Mouse (Mus musculus): ENCODE measurements around the gene 1600002K03Rik. TPM values are rescaled to one million over a fixed set of nuclear protein-coding genes. Genes with fewer than 3 reads are reported as not detected.

Gene 1600002K03Rik
- polyA plus RNA-seq, 1 experiment from 2014 or later: 14.1 TPM

DNA sequence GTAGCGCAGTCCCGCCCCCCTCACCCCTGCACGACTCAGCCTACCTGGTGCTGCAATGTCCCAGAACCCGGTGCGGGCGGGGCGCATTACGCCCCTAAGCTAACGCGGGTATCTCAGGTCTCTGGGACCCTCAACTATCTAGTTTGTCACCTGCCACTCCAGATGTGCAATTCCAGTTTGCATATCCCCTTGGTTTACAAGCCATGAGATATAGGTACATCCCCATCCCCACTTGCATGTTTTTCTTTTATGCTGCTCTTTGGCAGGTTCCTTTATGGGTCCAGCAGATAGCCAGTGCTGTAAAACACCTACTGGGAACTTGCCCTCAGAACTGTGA lies 33.3 kb upstream of the 1600002K03Rik start:
- peaks cover 6% of the 10 kb centered on the region; the same call in 1 of the 2 replicates for H3K36me3 ChIP-seq (ENCODE audit: control insufficient read depth, insufficient read depth, low read length)
- ATAC-seq (ENCODE audit: low FRiP score, low TSS enrichment) (no peak), DNase-seq (ENCODE audit: low spot score) (no peak)
- peak overlapping the region; percentile 58 for H3K4me3 ChIP-seq (ENCODE audit: low read depth, low read length)
- no peak for TF ChIP-seq CTCF (IDR thresholded peaks at IDR 0.05; ENCODE audit: low read depth)
- no peak for TF ChIP-seq EP300 (optimal IDR thresholded peaks at IDR 0.05)
- WGBS: 6% methylated on average over 9 of the region's 10 CpGs
- no peaks in the 10 kb centered on the region for H3K27me3 ChIP-seq (ENCODE audit: control insufficient read depth, insufficient read depth, low read length)
- H3K27ac ChIP-seq (replicated peaks): peak overlapping the region; percentile 76
- peak overlapping the region; percentile 96 for H3K4me2 ChIP-seq (replicated peaks; ENCODE audit: low read depth)
- no peaks in the 10 kb centered on the region for H3K9me3 ChIP-seq (ENCODE audit: control insufficient read depth, low read length)
- H3K4me1 ChIP-seq (replicated peaks; ENCODE audit: control insufficient read depth, insufficient read depth): peaks cover 5% of the 10 kb centered on the region; the same call in 1 of the 2 replicates
- peak overlapping the region; percentile 68 for H3K9ac ChIP-seq (ENCODE audit: low read length)

DNA sequence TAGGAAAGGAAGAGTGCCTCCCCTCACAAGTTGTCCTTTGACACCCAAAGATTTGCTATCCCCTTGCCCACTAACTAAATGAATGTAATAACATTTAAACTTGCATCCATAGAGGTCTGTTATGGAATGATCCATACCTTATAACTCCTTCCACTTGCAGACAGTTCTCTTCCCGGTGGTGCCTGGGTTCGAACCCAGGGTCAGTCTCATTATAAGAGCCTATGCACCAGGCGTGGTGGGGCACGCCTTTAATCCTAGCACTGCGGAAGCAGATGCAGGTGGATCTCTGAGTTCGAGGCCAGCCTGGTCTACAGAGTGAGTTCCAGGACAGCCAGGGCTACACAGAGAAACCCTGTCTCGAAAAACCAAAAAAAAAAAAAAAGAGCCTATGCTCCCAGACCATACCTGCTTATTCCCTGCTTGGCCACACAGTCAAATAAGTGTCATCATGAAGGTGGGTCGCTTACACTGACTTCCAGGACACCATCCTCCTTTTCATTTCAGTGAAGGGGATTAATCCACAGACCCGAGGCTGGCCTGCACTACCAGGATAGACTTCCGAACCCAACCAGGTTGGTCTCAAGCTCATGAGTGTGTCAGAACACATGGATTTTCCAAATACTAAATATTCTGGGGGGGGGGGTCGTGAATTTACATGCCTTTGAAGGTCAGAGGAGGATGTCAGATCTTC lies 32.6 kb upstream of the 1600002K03Rik start:
- H3K4me3 ChIP-seq (ENCODE audit: low read depth, low read length): no peak overlapping the region
- no peak overlapping the region for H3K27ac ChIP-seq (replicated peaks)

DNA sequence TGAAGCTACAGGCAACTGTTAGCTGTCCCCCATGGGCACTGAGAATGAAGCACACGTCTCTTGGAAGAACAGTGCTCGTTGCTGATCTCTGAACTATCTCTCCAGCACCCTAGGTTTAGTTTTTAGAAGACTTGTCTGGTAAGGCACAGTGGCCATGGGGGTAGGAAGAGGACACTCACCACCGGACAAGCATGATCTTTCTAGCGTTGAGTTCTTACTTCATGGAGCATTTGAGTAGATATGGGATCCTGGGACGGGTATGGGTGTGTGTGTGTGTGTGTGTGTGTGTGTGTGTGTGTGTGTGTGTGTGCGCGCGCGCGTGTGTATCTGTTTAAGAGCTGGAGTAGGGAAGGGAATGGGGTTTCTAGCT lies 32.1 kb upstream of the 1600002K03Rik start, which contains the start of gene Cbarp:
TSS of gene Cbarp (minus strand) at position 170 of the 370 bp plus-strand sequence.
- H3K4me2 ChIP-seq (replicated peaks; ENCODE audit: low read depth): peak within 1 kb of the TSS; percentile 49
- peaks cover 5% of the 10 kb centered on the region; the same call in 1 of the 2 replicates for H3K4me1 ChIP-seq (replicated peaks; ENCODE audit: control insufficient read depth, insufficient read depth)
- peak within 1 kb of the TSS; percentile 75; the same call in 1 of the 2 replicates for H3K4me3 ChIP-seq (ENCODE audit: low read depth, low read length)
- peak within 1 kb of the TSS; percentile 43; the same call in 1 of the 2 replicates for H3K9ac ChIP-seq (ENCODE audit: low read length)
- ATAC-seq (ENCODE audit: low FRiP score, low TSS enrichment) (no peak), DNase-seq (ENCODE audit: low spot score) (no peak)
- no peaks in the 10 kb centered on the region for H3K27me3 ChIP-seq (ENCODE audit: control insufficient read depth, insufficient read depth, low read length)
- TF ChIP-seq CTCF (IDR thresholded peaks at IDR 0.05; ENCODE audit: low read depth) (no peak), EP300 (optimal IDR thresholded peaks at IDR 0.05) (no peak)
- 60% methylated on average over 9 of the region's 10 CpGs for WGBS
- H3K36me3 ChIP-seq (ENCODE audit: control insufficient read depth, insufficient read depth, low read length): peaks cover 8% of the 10 kb centered on the region; the same call in 1 of the 2 replicates
- H3K27ac ChIP-seq (replicated peaks): peak within 1 kb of the TSS; percentile 93
- H3K9me3 ChIP-seq (ENCODE audit: control insufficient read depth, low read length): no peaks in the 10 kb centered on the region

More for the DNA sequence above, 32.6 kb upstream of the 1600002K03Rik start:
- peaks cover 5% of the 10 kb centered on the region; the same call in 1 of the 2 replicates for H3K4me1 ChIP-seq (replicated peaks; ENCODE audit: control insufficient read depth, insufficient read depth)
- no peaks in the 10 kb centered on the region for H3K9me3 ChIP-seq (ENCODE audit: control insufficient read depth, low read length)
- WGBS: 76% methylated on average over 11 of the region's 11 CpGs
- H3K36me3 ChIP-seq (ENCODE audit: control insufficient read depth, insufficient read depth, low read length): peaks cover 7% of the 10 kb centered on the region; the same call in 1 of the 2 replicates
- ATAC-seq (ENCODE audit: low FRiP score, low TSS enrichment) (no peak), DNase-seq (ENCODE audit: low spot score) (no peak)
- no peak for TF ChIP-seq EP300 (optimal IDR thresholded peaks at IDR 0.05)
- TF ChIP-seq CTCF (IDR thresholded peaks at IDR 0.05; ENCODE audit: low read depth): no peak
- no peak overlapping the region for H3K4me2 ChIP-seq (replicated peaks; ENCODE audit: low read depth)
- no peak overlapping the region for H3K9ac ChIP-seq (ENCODE audit: low read length)
- no peaks in the 10 kb centered on the region for H3K27me3 ChIP-seq (ENCODE audit: control insufficient read depth, insufficient read depth, low read length)

DNA sequence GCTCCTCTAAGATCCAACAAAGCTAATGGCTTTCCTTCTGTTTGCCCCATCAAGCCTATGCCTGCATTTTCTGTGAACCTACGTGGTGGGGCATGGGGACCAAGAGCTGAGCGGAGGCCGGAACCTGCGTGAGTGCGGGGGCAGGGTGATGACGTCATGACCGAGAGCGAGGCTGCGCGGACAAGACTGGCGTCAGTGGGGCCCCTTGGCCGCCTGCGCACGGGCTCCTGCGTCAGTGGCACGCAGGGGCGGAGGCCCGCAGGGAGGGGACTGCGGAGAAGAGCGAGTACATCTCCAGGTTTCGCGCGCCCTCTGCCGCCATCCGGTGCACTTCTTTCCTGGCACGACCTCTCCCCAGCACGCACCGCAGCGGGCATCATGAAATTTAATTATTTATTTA lies 31.5 kb upstream of the 1600002K03Rik start:
- peak overlapping the region; percentile 43; the same call in 1 of the 2 replicates for H3K9ac ChIP-seq (ENCODE audit: low read length)
- H3K27ac ChIP-seq (replicated peaks): peak overlapping the region; percentile 93
- peak overlapping the region; percentile 75; the same call in 1 of the 2 replicates for H3K4me3 ChIP-seq (ENCODE audit: low read depth, low read length)
- DNase-seq (ENCODE audit: low spot score) (peak; percentile 95), ATAC-seq (ENCODE audit: low FRiP score, low TSS enrichment) (peak; percentile 75)
- peaks cover 10% of the 10 kb centered on the region; the same call in 1 of the 2 replicates for H3K36me3 ChIP-seq (ENCODE audit: control insufficient read depth, insufficient read depth, low read length)
- WGBS: under 1% methylated on average over 29 of the region's 29 CpGs
- H3K4me2 ChIP-seq (replicated peaks; ENCODE audit: low read depth): peak overlapping the region; percentile 49
- no peaks in the 10 kb centered on the region for H3K9me3 ChIP-seq (ENCODE audit: control insufficient read depth, low read length)
- H3K4me1 ChIP-seq (replicated peaks; ENCODE audit: control insufficient read depth, insufficient read depth): peaks cover 8% of the 10 kb centered on the region; the same call in 1 of the 2 replicates
- TF ChIP-seq CTCF (IDR thresholded peaks at IDR 0.05; ENCODE audit: low read depth): peak; percentile 78
- TF ChIP-seq EP300 (optimal IDR thresholded peaks at IDR 0.05): no peak
- no peaks in the 10 kb centered on the region for H3K27me3 ChIP-seq (ENCODE audit: control insufficient read depth, insufficient read depth, low read length)

DNA sequence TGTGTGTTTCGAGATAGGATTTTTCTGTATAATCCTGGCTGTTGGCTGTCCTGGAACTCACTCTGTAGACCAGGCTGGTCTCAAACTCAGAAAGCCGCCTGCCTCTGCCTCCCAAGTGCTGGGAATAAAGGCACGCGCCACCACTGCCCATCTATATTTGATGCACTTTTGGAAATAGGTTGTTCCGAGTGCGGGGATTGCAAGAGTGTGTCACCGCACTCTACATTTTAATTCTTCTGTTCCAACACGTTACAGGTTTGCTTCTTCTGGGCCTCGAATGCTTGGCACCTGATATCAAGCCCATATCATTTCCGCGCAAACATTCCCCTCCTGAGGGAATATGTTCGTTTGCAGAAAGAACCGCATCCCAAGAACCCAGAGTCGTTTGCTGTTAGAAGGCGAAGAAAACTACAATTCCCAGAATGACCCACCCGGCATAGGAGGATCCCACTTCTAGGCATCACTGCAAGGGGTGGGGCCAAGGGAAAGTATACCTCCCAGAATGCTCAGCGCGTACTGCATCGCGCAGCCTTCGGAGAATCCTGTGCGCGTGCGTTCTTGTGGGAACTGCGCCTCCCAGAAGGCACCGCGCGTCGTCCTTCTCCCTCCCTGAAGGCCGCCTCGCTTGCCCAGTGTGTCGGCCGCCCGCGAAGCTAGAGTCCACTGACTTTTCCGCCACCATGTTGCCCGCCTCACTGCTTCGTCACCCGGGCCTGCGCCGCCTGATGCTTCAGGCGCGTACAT lies 30.8 kb upstream of the 1600002K03Rik start:
- ATAC-seq (ENCODE audit: low FRiP score, low TSS enrichment) (peak; percentile 84), DNase-seq (ENCODE audit: low spot score) (peak; percentile 97)
- Histone ChIP-seq H3K9me3 (ENCODE audit: control insufficient read depth, low read length) (no peaks in the 10 kb centered on the region), H3K4me3 (ENCODE audit: low read depth, low read length) (peak overlapping the region; percentile 75), H3K4me2 (replicated peaks; ENCODE audit: low read depth) (peak overlapping the region; percentile 80), H3K9ac (ENCODE audit: low read length) (peak overlapping the region; percentile 89), H3K36me3 (ENCODE audit: control insufficient read depth, insufficient read depth, low read length) (peaks cover 10% of the 10 kb centered on the region; the same call in 1 of the 2 replicates), H3K4me1 (replicated peaks; ENCODE audit: control insufficient read depth, insufficient read depth) (peaks cover 8% of the 10 kb centered on the region; the same call in 1 of the 2 replicates), H3K27me3 (ENCODE audit: control insufficient read depth, insufficient read depth, low read length) (no peaks in the 10 kb centered on the region), H3K27ac (replicated peaks) (peak overlapping the region; percentile 93)
- WGBS: under 1% methylated on average over 43 of the region's 43 CpGs
- TF ChIP-seq CTCF (IDR thresholded peaks at IDR 0.05; ENCODE audit: low read depth) (peak; percentile 17; the same call in 1 of the 2 replicates), EP300 (optimal IDR thresholded peaks at IDR 0.05) (peak; percentile 65)
